Mouse (Mus musculus) cerebellum, adult 2 months (tissue): Measurements from ENCODE around the gene Dok3.

Source experiments
- CTCF ChIP-seq: fragments of 200-500 bp; IDR thresholded peaks from 2 replicates; pipeline ENCODE4 v1.5.1; 2011; ENCODE audit warnings: low read depth, mild to moderate bottlenecking, control low read depth, low read length, moderate library complexity, borderline replicate concordance; ENCODE audit not compliant: insufficient read depth
- POLR2A ChIP-seq: fragments of 200-500 bp; IDR thresholded peaks from 2 replicates; pipeline ENCODE4 v1.6.1; 2011; ENCODE audit warnings: low read length, control low read depth, borderline replicate concordance; ENCODE audit not compliant: insufficient read depth

DNA sequence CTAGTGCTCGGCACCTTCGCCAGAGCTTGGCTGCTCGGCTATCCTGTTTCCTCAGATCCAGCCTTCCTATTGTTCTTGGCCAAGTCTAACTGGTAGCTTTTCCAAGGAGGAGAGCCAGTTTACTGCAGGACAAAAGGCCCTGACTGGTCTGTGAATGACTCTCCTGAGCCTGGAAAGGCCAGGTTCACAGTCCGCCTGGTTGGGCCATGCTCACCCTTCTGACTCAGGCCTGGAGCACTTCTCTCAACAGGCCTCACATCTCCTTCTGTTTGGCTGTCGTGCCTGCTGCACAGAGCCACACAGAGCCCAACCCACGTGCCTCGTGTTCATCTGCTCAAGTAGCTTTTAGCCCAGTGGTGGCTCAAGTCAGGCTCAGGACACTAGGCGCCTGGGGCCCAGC is 6.4 kb downstream of the Dok3 start:
- no peak for TF ChIP-seq CTCF
- no peak for TF ChIP-seq POLR2A
